Mouse (Mus musculus): ENCODE measurements around the gene Pla1a.

- TF ChIP-seq NANOG (IDR thresholded peaks at IDR 0.05; ENCODE audit: borderline replicate concordance, low read length) (no peak), CTCF (conservative IDR thresholded peaks at IDR 0.05; ENCODE audit: low read length) (no peak), POU5F1 (IDR thresholded peaks at IDR 0.05; ENCODE audit: borderline replicate concordance, low read length) (no peak)
Observed at GRCm38 (mm10) chr16:38383683-38384082, 49.3 kb downstream of the Pla1a start.
